Mouse (Mus musculus): ENCODE measurements around the gene Nhs. TPM values are rescaled to one million over a fixed set of nuclear protein-coding genes. Genes with fewer than 3 reads are reported as not detected.

Gene Nhs
- 0.02 TPM in 2 replicates for polyA plus RNA-seq (2012; ENCODE audit: low replicate concordance)

GRCm38 (mm10) chrX:162159637-162160611 lies at the start of gene Nhs:
TSS of gene Nhs (minus strand) at chrX:162159730.

